13 mouse cellular contexts compared by ENCODE assay signal in genomic region chr1:37918096-37918495, GRCm38 (mm10).
"Had no signal": no experiment of that assay in that cellular context is flagged by ENCODE, and none has a peak within 500 bp of the region (broad histone marks: within the 10 kb centered on the region; RNA-seq: fewer than 3 reads in every experiment).

No protein-coding gene starts in this region.

- DNase-seq: kidney, adult 2 months; kidney, postnatal 4 days; layer of hippocampus, adult 9-11 months; liver, embryonic 13.5 days; lung, adult 2 months; lung, postnatal 14 days; lung, postnatal 4 days; midbrain, embryonic 14.5 days; retina, postnatal 1 day; right cerebral cortex, postnatal 25 days; spleen, adult 18-20 months; thymus, adult 18-20 months; thymus, postnatal 36 days had no signal
